Mouse (Mus musculus): Measurements from ENCODE around the gene Tspan17.

- no peak for TF ChIP-seq CTCF (IDR thresholded peaks at IDR 0.05; ENCODE audit: borderline replicate concordance, insufficient read depth, low read length)
- TF ChIP-seq POLR2A (IDR thresholded peaks at IDR 0.05; ENCODE audit: low read depth, low read length) = no peak
These were observed 42.3 kb upstream of the Tspan17 start for GRCm38 (mm10) chr13:54746896-54747295.

All from embryonic fibroblast, embryonic 13.5 days (primary cell).